Mouse (Mus musculus) myocyte (in vitro differentiated cells): Measurements from ENCODE around the gene Cacna2d2. TPM values are rescaled to one million over a fixed set of nuclear protein-coding genes. Genes with fewer than 3 reads are reported as not detected.
A peak's percentile ranks its signal among the peaks of the same experiment; 100 is the strongest.

Source experiments
- H3K27me3 ChIP-seq: one replicate; pipeline ENCODE4 v1.6.1; 2011; ENCODE audit not compliant: control insufficient read depth, insufficient read depth, insufficient read length
- H3K36me3 ChIP-seq: one replicate; pipeline ENCODE4 v1.6.1; 2011; ENCODE audit not compliant: control insufficient read depth, insufficient read depth
- H3K4me2 ChIP-seq: one replicate; pipeline ENCODE4 v1.6.1; 2011; ENCODE audit warnings: low read depth, control low read depth
- H3K4me3 ChIP-seq: one replicate; pipeline ENCODE4 v1.5.1; 2011; ENCODE audit warnings: mild to moderate bottlenecking, control low read depth, moderate library complexity
- H3K79me2 ChIP-seq: one replicate; pipeline ENCODE4 v1.6.1; 2011; ENCODE audit not compliant: control insufficient read depth, insufficient read depth
- H3ac ChIP-seq: one replicate; pipeline ENCODE4 v1.6.1; 2011; ENCODE audit not compliant: control insufficient read depth, insufficient read length
- CEBPB ChIP-seq: IDR thresholded peaks from 2 replicates; pipeline ENCODE4 v1.6.1; 2011; ENCODE audit warnings: mild to moderate bottlenecking, moderate library complexity; ENCODE audit not compliant: poor library complexity, insufficient read depth, severe bottlenecking
- E2F4 ChIP-seq: IDR thresholded peaks from one replicate; pipeline ENCODE4 v1.6.1; 2011; ENCODE audit warnings: mild to moderate bottlenecking, control low read depth, moderate library complexity; ENCODE audit not compliant: insufficient read depth
- MAX ChIP-seq: IDR thresholded peaks from one replicate; pipeline ENCODE4 v1.6.1; 2011; ENCODE audit warnings: low read depth, mild to moderate bottlenecking, control low read depth
- MYOD1 ChIP-seq, 3 experiments: IDR thresholded peaks; one replicate each; pipeline ENCODE4 v1.6.1; 2011; ENCODE audit warnings: control low read depth in 2 of 3, low read depth in 2 of 3, mild to moderate bottlenecking in 2 of 3, moderate library complexity in 1 of 3; ENCODE audit not compliant: insufficient read length in 2 of 3, control insufficient read depth in 1 of 3
- MYOG ChIP-seq, 3 experiments: IDR thresholded peaks; one replicate each; pipeline ENCODE4 v1.6.1; 2011; ENCODE audit warnings: control low read depth in 2 of 3, low read depth in 2 of 3, mild to moderate bottlenecking in 2 of 3; ENCODE audit not compliant: insufficient read length in 2 of 3, control insufficient read depth in 1 of 3, insufficient read depth in 1 of 3
- POLR2A ChIP-seq: IDR thresholded peaks from one replicate; pipeline ENCODE4 v1.6.1; 2011; ENCODE audit warnings: low read depth, mild to moderate bottlenecking, control low read depth, moderate library complexity; ENCODE audit not compliant: insufficient read length
- POLR2AphosphoS2 ChIP-seq: IDR thresholded peaks from one replicate; pipeline ENCODE4 v1.6.1; 2011; ENCODE audit warnings: low read depth, control low read depth; ENCODE audit not compliant: insufficient read length
- REST ChIP-seq: IDR thresholded peaks from one replicate; pipeline ENCODE4 v1.6.1; 2011; ENCODE audit warnings: mild to moderate bottlenecking, control low read depth, moderate library complexity; ENCODE audit not compliant: insufficient read depth, insufficient read length
- SRF ChIP-seq: IDR thresholded peaks from one replicate; pipeline ENCODE4 v1.6.1; 2011; ENCODE audit warnings: low read depth; ENCODE audit not compliant: control insufficient read depth, insufficient read length
- TCF12 ChIP-seq: IDR thresholded peaks from one replicate; pipeline ENCODE4 v1.6.1; 2011; ENCODE audit warnings: mild to moderate bottlenecking, control low read depth; ENCODE audit not compliant: poor library complexity, insufficient read depth, severe bottlenecking
- TCF3 ChIP-seq: IDR thresholded peaks from one replicate; pipeline ENCODE4 v1.6.1; 2011; ENCODE audit warnings: low read depth, control low read depth; ENCODE audit not compliant: insufficient read length
- USF1 ChIP-seq: IDR thresholded peaks from one replicate; pipeline ENCODE4 v1.6.1; 2011; ENCODE audit warnings: low read depth, mild to moderate bottlenecking, control low read depth, moderate library complexity
- polyA plus RNA-seq: library from polyadenylated mRNA; unstranded; fragments of >200 nt; fragmentation: generic; extraction: Trizol; gene quantifications from one replicate; pipeline ENCODE4 v1.2.1, GENCODE M21; 2012; ENCODE audit warnings: missing spikeins

The Cacna2d2 gene
- polyA plus RNA-seq, 1 experiment, result 0.50 TPM

- no peaks in the 10 kb centered on the region for H3K79me2 ChIP-seq
- TF ChIP-seq SRF, result no peak
- no peak for TF ChIP-seq REST
- no peak for TF ChIP-seq E2F4
- TF ChIP-seq TCF3, result no peak
- peaks cover 45% of the 10 kb centered on the region for H3K27me3 ChIP-seq
- no peak overlapping the region for H3ac ChIP-seq
- H3K4me2 ChIP-seq, result no peak overlapping the region
- no peaks in the 10 kb centered on the region for H3K36me3 ChIP-seq
- H3K4me3 ChIP-seq, result no peak overlapping the region
Observed at GRCm38 (mm10) chr9:107484766-107485165, 85.4 kb downstream of the Cacna2d2 start.

DNA sequence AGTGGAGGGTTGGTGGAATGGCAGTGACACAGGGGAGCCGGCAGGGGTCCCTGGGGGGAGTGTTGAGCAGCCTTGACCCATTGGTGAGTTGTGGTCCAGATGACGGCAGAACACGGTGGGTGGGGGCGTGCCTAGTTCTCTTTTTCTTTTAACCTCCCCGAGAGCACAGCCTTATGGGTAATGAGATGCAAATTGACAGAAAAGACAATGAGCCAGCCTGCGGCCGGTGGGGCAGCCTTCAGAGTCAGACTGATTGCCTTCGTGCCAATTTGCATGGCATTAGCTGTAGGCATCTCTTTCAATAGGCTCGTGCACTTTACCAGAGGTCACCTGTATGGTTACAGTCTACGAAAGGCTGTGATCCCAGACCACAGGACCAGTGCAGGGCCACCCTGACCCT lies 86.7 kb downstream of the Cacna2d2 start:
- no peak for TF ChIP-seq USF1
- TF ChIP-seq E2F4, result no peak
- TF ChIP-seq MAX, result no peak
- TF ChIP-seq TCF12, result no peak
- no peak for TF ChIP-seq POLR2AphosphoS2
- no peak for TF ChIP-seq TCF3
- no peak for TF ChIP-seq POLR2A
- no peak for TF ChIP-seq MYOD1 (IDR thresholded peaks at IDR 0.05; ENCODE audit: control insufficient read depth in 1 of 3, insufficient read length in 2 of 3, low read depth in 2 of 3)
- TF ChIP-seq REST, result no peak
- no peak for TF ChIP-seq CEBPB
- TF ChIP-seq SRF, result no peak
- no peak for TF ChIP-seq MYOG (IDR thresholded peaks at IDR 0.05; ENCODE audit: control insufficient read depth in 1 of 3, insufficient read depth in 1 of 3, insufficient read length in 2 of 3, low read depth in 2 of 3)
- Histone ChIP-seq H3K27me3 (peaks cover 40% of the 10 kb centered on the region), H3K4me3 (no peak overlapping the region), H3K4me2 (no peak overlapping the region), H3ac (no peak overlapping the region), H3K36me3 (no peaks in the 10 kb centered on the region), H3K79me2 (no peaks in the 10 kb centered on the region)

GRCm38 (mm10) chr9:107486507-107487225 lies 87.3 kb downstream of the Cacna2d2 start:
- H3ac ChIP-seq, result no peak overlapping the region
- H3K36me3 ChIP-seq, result no peaks in the 10 kb centered on the region
- H3K4me3 ChIP-seq, result no peak overlapping the region
- peaks cover 39% of the 10 kb centered on the region for H3K27me3 ChIP-seq
- TF ChIP-seq MYOG (IDR thresholded peaks at IDR 0.05; ENCODE audit: control insufficient read depth in 1 of 3, insufficient read depth in 1 of 3, insufficient read length in 2 of 3, low read depth in 2 of 3), result no peak
- no peak for TF ChIP-seq SRF
- TF ChIP-seq REST, result peak; percentile 74
- no peak for TF ChIP-seq E2F4
- no peak for TF ChIP-seq MAX
- no peak for TF ChIP-seq POLR2AphosphoS2
- no peak for TF ChIP-seq TCF12
- no peak overlapping the region for H3K4me2 ChIP-seq
- no peaks in the 10 kb centered on the region for H3K79me2 ChIP-seq

- no peak overlapping the region for H3ac ChIP-seq
- H3K27me3 ChIP-seq, result peaks cover 8% of the 10 kb centered on the region
- no peaks in the 10 kb centered on the region for H3K36me3 ChIP-seq
- H3K4me3 ChIP-seq, result no peak overlapping the region
- H3K79me2 ChIP-seq, result no peaks in the 10 kb centered on the region
- TF ChIP-seq TCF12, result no peak
- TF ChIP-seq CEBPB, result no peak
- TF ChIP-seq E2F4, result no peak
- TF ChIP-seq SRF, result no peak
- TF ChIP-seq POLR2A, result no peak
- TF ChIP-seq REST, result no peak
- TF ChIP-seq TCF3, result no peak
- no peak for TF ChIP-seq POLR2AphosphoS2
- no peak for TF ChIP-seq MYOG (IDR thresholded peaks at IDR 0.05; ENCODE audit: control insufficient read depth in 1 of 3, insufficient read depth in 1 of 3, insufficient read length in 2 of 3, low read depth in 2 of 3)
- no peak overlapping the region for H3K4me2 ChIP-seq
Observed at GRCm38 (mm10) chr9:107490146-107490545, 90.7 kb downstream of the Cacna2d2 start.

GRCm38 (mm10) chr9:107490625-107491024 lies 91.2 kb downstream of the Cacna2d2 start:
- H3ac ChIP-seq, result no peak overlapping the region
- TF ChIP-seq MYOG (IDR thresholded peaks at IDR 0.05; ENCODE audit: control insufficient read depth in 1 of 3, insufficient read depth in 1 of 3, insufficient read length in 2 of 3, low read depth in 2 of 3), result no peak
- no peak for TF ChIP-seq SRF
- no peak for TF ChIP-seq POLR2AphosphoS2
- TF ChIP-seq USF1, result no peak
- TF ChIP-seq TCF3, result no peak
- H3K4me2 ChIP-seq, result no peak overlapping the region
- H3K79me2 ChIP-seq, result no peaks in the 10 kb centered on the region
- no peaks in the 10 kb centered on the region for H3K36me3 ChIP-seq
- peaks cover 5% of the 10 kb centered on the region for H3K27me3 ChIP-seq
- H3K4me3 ChIP-seq, result no peak overlapping the region
